ENCODE assay signal across 22 mouse cellular contexts in genomic region chr1:40475697-40476096, GRCm38 (mm10). TPM values are rescaled to one million over a fixed set of nuclear protein-coding genes. Genes with fewer than 3 reads are reported as not detected.
A peak's percentile ranks its signal among the peaks of the same experiment; 100 is the strongest.
DNase-seq lines count a peak whose midpoint lies in the region; ATAC-seq lines count a peak whose summit lies in the region.
"Had no signal": no experiment of that assay in that cellular context is flagged by ENCODE, and none has a peak within 500 bp of the region (broad histone marks: within the 10 kb centered on the region; RNA-seq: fewer than 3 reads in every experiment).

No protein-coding gene starts in this region.

- no peak for ATAC-seq in kidney, embryonic 15.5 days (replicated peaks; ENCODE audit: low FRiP score)
- ATAC-seq in activated CD4-positive, CD25-positive, alpha-beta regulatory T cell, adult 4 months: peak; percentile 56
- peak; percentile 57 for ATAC-seq in megakaryocyte, adult 5-6 weeks (ENCODE audit: poor library complexity, severe bottlenecking)
- ATAC-seq: midbrain, embryonic 13.5 days had no signal

- no peaks in the 10 kb centered on the region for H3K27me3 ChIP-seq in kidney, embryonic 15.5 days
- H3K27me3 ChIP-seq: embryonic facial prominence, embryonic 12.5 days; heart, embryonic 12.5 days; liver, embryonic 13.5 days; midbrain, embryonic 13.5 days had no signal

- H3K27ac ChIP-seq in kidney, embryonic 15.5 days: no peak overlapping the region
- H3K27ac ChIP-seq: embryonic facial prominence, embryonic 12.5 days; liver, embryonic 13.5 days; midbrain, embryonic 13.5 days had no signal

- no peaks in the 10 kb centered on the region for H3K4me1 ChIP-seq in kidney, embryonic 15.5 days
- H3K4me1 ChIP-seq: embryonic facial prominence, embryonic 12.5 days; heart, embryonic 12.5 days; liver, embryonic 13.5 days; midbrain, embryonic 13.5 days had no signal

- no peak overlapping the region for H3K4me3 ChIP-seq in kidney, embryonic 15.5 days (replicated peaks)
- H3K4me3 ChIP-seq: embryonic facial prominence, embryonic 12.5 days; heart, embryonic 12.5 days; liver, embryonic 13.5 days; midbrain, embryonic 13.5 days had no signal

- H3K9ac ChIP-seq in kidney, embryonic 15.5 days: no peak overlapping the region
- H3K9ac ChIP-seq: embryonic facial prominence, embryonic 12.5 days; heart, embryonic 12.5 days; liver, embryonic 13.5 days; midbrain, embryonic 13.5 days had no signal

- H3K9me3 ChIP-seq in kidney, embryonic 15.5 days (replicated peaks): no peaks in the 10 kb centered on the region
- H3K9me3 ChIP-seq: embryonic facial prominence, embryonic 12.5 days; heart, embryonic 12.5 days; liver, embryonic 13.5 days; midbrain, embryonic 13.5 days had no signal

- H3K36me3 ChIP-seq in kidney, embryonic 15.5 days: no peaks in the 10 kb centered on the region
- H3K36me3 ChIP-seq: embryonic facial prominence, embryonic 12.5 days; heart, embryonic 12.5 days; liver, embryonic 13.5 days; midbrain, embryonic 13.5 days had no signal

- no peak overlapping the region for H3K4me2 ChIP-seq in kidney, embryonic 15.5 days
- H3K4me2 ChIP-seq: embryonic facial prominence, embryonic 12.5 days; heart, embryonic 12.5 days; liver, embryonic 13.5 days; midbrain, embryonic 13.5 days had no signal

- 52% methylated on average over 3 of the region's 3 CpGs for WGBS in kidney, embryonic 15.5 days

- peak; percentile 7 for DNase-seq in kidney, adult 9 months
- peak; percentile 73 for DNase-seq in 416B (ENCODE audit: low read depth)
- DNase-seq in left cerebral cortex, postnatal 25 days (ENCODE audit: low spot score in 2 of 2): no peak
- no peak for DNase-seq in urinary bladder, adult 18-20 months (ENCODE audit: low spot score in 2 of 2)
- DNase-seq in urinary bladder, postnatal 25 days (ENCODE audit: low spot score): no peak
- DNase-seq: adrenal gland, postnatal 25 days; cerebellum, postnatal 36 days; gastrocnemius, postnatal 25 days; heart, postnatal 36 days; kidney, postnatal 25 days; left cerebral cortex, postnatal 4 days; liver, embryonic 13.5 days; right cerebral cortex, postnatal 14 days had no signal

- intact Hi-C loops in left cerebral cortex, postnatal 25 days (cut with DNase I): no loop called here

RNA-seq across cellular contexts. Expression of gene Il18r1, which starts 10.3 kb away (rescaled TPM):
- 0.14 and 0.27 TPM in 2 replicates for polyA plus RNA-seq in kidney, embryonic 15.5 days (2015; fragmentation: Nextera tagmentation; extraction: Ambion mirVana)
- polyA plus RNA-seq in activated CD4-positive, CD25-positive, alpha-beta regulatory T cell, adult 4 months (2017; shearing (Covaris generic)): 100 to 1,000 TPM in 1 of 2 experiments, 10 to 100 TPM in 1; 72.9 to 107 TPM
- 6.8 and 8.9 TPM in 2 replicates for total RNA-seq in megakaryocyte, adult 5-6 weeks (2015)
- 11.6 and 15.4 TPM in 2 replicates for total RNA-seq in megakaryocyte, adult 5-6 weeks (2017)
- total RNA-seq in left cerebral cortex, postnatal 25 days (2021): not detected
- total RNA-seq: adrenal gland, postnatal 25 days; gastrocnemius, postnatal 25 days; layer of hippocampus, postnatal 14 days; left cerebral cortex, postnatal 4 days had no signal
- polyA plus RNA-seq: embryonic facial prominence, embryonic 12.5 days; heart, embryonic 12.5 days; midbrain, embryonic 13.5 days; neural tube, embryonic 11.5 days had no signal

RNA-seq across cellular contexts. Expression of gene Il18rap, which starts 39.5 kb away (rescaled TPM):
- 0.04 and 0.08 TPM in 2 replicates for polyA plus RNA-seq in kidney, embryonic 15.5 days (2015; fragmentation: Nextera tagmentation; extraction: Ambion mirVana)
- 10 to 100 TPM; 19.6 to 23.5 TPM for polyA plus RNA-seq in activated CD4-positive, CD25-positive, alpha-beta regulatory T cell, adult 4 months (2017; shearing (Covaris generic))
- 28.7 and 34.9 TPM in 2 replicates for total RNA-seq in megakaryocyte, adult 5-6 weeks (2015)
- 30.5 and 43.1 TPM in 2 replicates for total RNA-seq in megakaryocyte, adult 5-6 weeks (2017)
- total RNA-seq in left cerebral cortex, postnatal 25 days (2021): not detected
- total RNA-seq: gastrocnemius, postnatal 25 days; heart, postnatal 36 days; MEL had no signal

RNA-seq across cellular contexts. Expression of gene Il1rl1, which starts 46.3 kb away (rescaled TPM):
- 0.38 and 0.51 TPM in 2 replicates for polyA plus RNA-seq in kidney, embryonic 15.5 days (2015; fragmentation: Nextera tagmentation; extraction: Ambion mirVana)
- 10 to 100 TPM in 1 of 2 experiments, 1 to 10 TPM in 1; 7.7 to 17.7 TPM for polyA plus RNA-seq in activated CD4-positive, CD25-positive, alpha-beta regulatory T cell, adult 4 months (2017; shearing (Covaris generic))
- 4.2 and 7.3 TPM in 2 replicates for total RNA-seq in megakaryocyte, adult 5-6 weeks (2015)
- 5.7 and 8.9 TPM in 2 replicates for total RNA-seq in megakaryocyte, adult 5-6 weeks (2017)
- total RNA-seq in left cerebral cortex, postnatal 25 days (2021): under 1 TPM; 0.14 to 0.18 TPM

Comparison
In these comparisons a context has a peak if more than half of its experiments do, and no peak if none do; other contexts are left out.
1. DNase-seq: peak in kidney, adult 9 months (single experiment) and 416B (single experiment); none in left cerebral cortex, postnatal 25 days (0 of 2), urinary bladder, adult 18-20 months (0 of 2) and urinary bladder, postnatal 25 days (single experiment).
2. RNA of gene Il18r1, which starts 10.3 kb away (total RNA-seq): 6.8 to 15.4 TPM in megakaryocyte, adult 5-6 weeks; not detected in left cerebral cortex, postnatal 25 days; every median in the first group is over 4 times any median in the second.
3. RNA of gene Il18rap, which starts 39.5 kb away (total RNA-seq): 28.7 to 43.1 TPM in megakaryocyte, adult 5-6 weeks; not detected in left cerebral cortex, postnatal 25 days; every median in the first group is over 10 times any median in the second.
4. RNA of gene Il1rl1, which starts 46.3 kb away (total RNA-seq): 4.2 to 8.9 TPM in megakaryocyte, adult 5-6 weeks; 0.14 to 0.18 TPM in left cerebral cortex, postnatal 25 days; every median in the first group is over 4 times any median in the second.